Mouse (Mus musculus) neural tube, embryonic 15.5 days (tissue): ENCODE measurements around the gene Smug1. TPM values are rescaled to one million over a fixed set of nuclear protein-coding genes. Genes with fewer than 3 reads are reported as not detected.

Source experiments
- ATAC-seq: fragments of 200-750 bp; cut with Nextera tagmentation; 2 replicates; pipeline ENCODE4 v1.8.0; 2017; ENCODE audit warnings: mild to moderate bottlenecking, moderate TSS enrichment, moderate library complexity; ENCODE audit not compliant: low FRiP score
- H3K27ac ChIP-seq: fragments of 300-500 bp; sonication (generic); replicated peaks from 2 replicates; pipeline ENCODE4 v1.5.1; 2015; ENCODE audit warnings: mild to moderate bottlenecking, inconsistent platforms
- H3K27me3 ChIP-seq: fragments of 300-500 bp; sonication (generic); replicated peaks from 2 replicates; pipeline ENCODE4 v1.6.1; 2015; ENCODE audit warnings: inconsistent platforms
- H3K36me3 ChIP-seq: fragments of 300-500 bp; sonication (generic); 2 replicates; pipeline ENCODE4 v1.6.1; 2015; ENCODE audit warnings: inconsistent platforms
- H3K4me1 ChIP-seq: fragments of 300-500 bp; sonication (generic); 2 replicates; pipeline ENCODE4 v1.6.1; 2015; ENCODE audit warnings: inconsistent platforms
- H3K4me2 ChIP-seq: fragments of 300-500 bp; sonication (generic); 2 replicates; pipeline ENCODE4 v1.6.1; 2015; ENCODE audit warnings: inconsistent platforms, mild to moderate bottlenecking, moderate library complexity
- H3K4me3 ChIP-seq: fragments of 300-500 bp; sonication (generic); replicated peaks from 2 replicates; pipeline ENCODE4 v1.5.1; 2015; ENCODE audit warnings: mild to moderate bottlenecking, inconsistent platforms
- H3K9ac ChIP-seq: fragments of 300-500 bp; sonication (generic); replicated peaks from 2 replicates; pipeline ENCODE4 v1.6.1; 2015; ENCODE audit warnings: mild to moderate bottlenecking, inconsistent platforms
- H3K9me3 ChIP-seq: fragments of 300-500 bp; sonication (generic); replicated peaks from 2 replicates; pipeline ENCODE4 v1.6.1; 2016; ENCODE audit warnings: inconsistent platforms
- WGBS: fragments of 180-500 bp; shearing (Covaris S2); methylation state at CpG from one replicate; pipeline ENCODE4 v1.1.7; 2015; ENCODE audit warnings: mixed read lengths; 5-methylcytosine and 5-hydroxymethylcytosine counted together
- polyA plus RNA-seq: library from polyadenylated mRNA; unstranded; fragments of >200 nt; fragmentation: Nextera tagmentation; extraction: Ambion mirVana; gene quantifications from 2 replicates; pipeline ENCODE4 v1.2.1, GENCODE M21; 2015

Gene Smug1
- polyA plus RNA-seq, 1 experiment from 2014 or later = 30.9 TPM

DNA sequence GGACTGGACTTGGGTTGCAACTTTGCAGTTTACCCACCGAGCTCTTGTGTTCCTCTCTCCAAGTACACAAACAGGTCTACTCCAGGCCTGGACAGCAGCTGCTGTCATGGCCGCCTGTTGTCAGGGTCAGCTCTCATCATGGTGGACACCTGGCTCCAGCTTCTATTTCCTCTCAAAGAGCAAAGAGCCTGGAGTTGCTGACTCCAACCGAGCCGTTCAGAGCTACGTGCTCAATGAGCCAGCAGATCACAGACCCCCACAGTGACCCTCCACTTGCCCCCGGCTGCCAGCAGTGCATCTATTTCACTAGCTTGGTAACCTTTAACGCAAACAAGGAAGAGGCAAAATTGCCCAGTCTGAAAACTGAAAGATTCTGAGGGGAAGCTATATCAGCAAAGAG is 23.2 kb upstream of the Smug1 start:
- WGBS = 71% methylated on average over 7 of the region's 7 CpGs
- Histone ChIP-seq H3K9me3 (no peaks in the 10 kb centered on the region), H3K4me3 (no peak overlapping the region), H3K4me2 (no peak overlapping the region), H3K27ac (no peak overlapping the region), H3K36me3 (peaks cover 15% of the 10 kb centered on the region), H3K4me1 (peaks cover 10% of the 10 kb centered on the region), H3K27me3 (no peaks in the 10 kb centered on the region), H3K9ac (no peak overlapping the region)
- no peak for ATAC-seq

DNA sequence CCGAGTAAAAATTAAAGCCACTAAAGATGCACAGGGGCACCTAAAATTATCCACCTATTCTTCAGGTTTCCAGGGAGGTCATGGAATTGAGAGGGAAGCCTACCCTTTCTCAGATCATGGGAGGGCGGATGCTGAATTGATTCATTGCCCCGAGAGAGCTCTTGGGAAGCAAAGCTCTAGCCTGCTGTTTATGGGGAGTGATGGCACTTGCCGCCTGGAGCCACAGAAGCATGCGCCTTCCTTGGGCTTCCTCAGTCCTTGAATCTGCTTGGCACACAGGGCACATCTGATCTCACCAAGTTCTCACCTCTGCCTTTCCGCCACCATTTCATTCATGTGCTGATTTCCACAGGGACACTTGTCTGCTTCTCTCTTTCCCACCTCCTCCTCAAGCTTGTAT is 20.9 kb upstream of the Smug1 start:
- H3K4me3 ChIP-seq = no peak overlapping the region
- H3K27me3 ChIP-seq = no peaks in the 10 kb centered on the region
- H3K4me1 ChIP-seq = peaks cover 23% of the 10 kb centered on the region
- ATAC-seq = no peak
- 50% methylated on average over 6 of the region's 6 CpGs for WGBS
- H3K9ac ChIP-seq = no peak overlapping the region
- no peak overlapping the region for H3K4me2 ChIP-seq
- H3K9me3 ChIP-seq = no peaks in the 10 kb centered on the region
- H3K36me3 ChIP-seq = peaks cover 6% of the 10 kb centered on the region
- no peak overlapping the region for H3K27ac ChIP-seq

DNA sequence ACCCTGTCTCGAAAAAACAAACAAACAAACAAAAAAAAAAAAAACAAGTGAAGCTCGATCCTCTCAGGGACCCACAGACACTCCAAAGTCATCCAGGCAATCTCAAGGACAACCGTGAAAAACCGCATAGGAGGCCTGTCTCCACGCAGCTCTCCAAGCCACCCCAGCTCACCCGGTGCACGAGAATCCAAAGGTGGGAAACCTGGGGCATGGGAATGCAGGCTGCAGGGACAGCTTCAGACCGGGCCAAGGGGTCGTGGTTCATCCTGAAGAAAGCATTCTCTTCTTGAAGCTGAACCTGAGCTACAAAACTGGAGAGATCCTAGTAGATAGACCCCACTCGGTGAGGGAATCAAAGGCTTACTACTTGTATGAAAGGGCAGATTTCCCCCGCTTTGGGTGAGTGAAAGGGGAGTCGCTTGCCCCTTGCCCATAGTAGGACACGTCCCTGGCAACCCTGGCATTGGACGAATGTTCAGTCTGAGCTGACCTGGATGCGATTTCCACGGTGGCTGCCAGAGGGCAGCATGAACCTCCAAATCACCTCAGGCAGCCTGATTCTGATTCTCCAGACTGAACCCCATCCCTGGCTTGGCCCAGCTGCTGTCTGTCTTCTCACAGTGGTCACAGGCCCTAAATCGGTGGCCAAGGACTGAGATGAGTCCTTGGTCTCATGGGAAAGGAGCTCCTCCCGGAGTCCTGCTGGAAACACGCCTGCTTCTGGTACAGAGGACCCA is 18.7 kb upstream of the Smug1 start:
- Histone ChIP-seq H3K27ac (no peak overlapping the region), H3K4me1 (peaks cover 21% of the 10 kb centered on the region), H3K4me2 (no peak overlapping the region), H3K27me3 (no peaks in the 10 kb centered on the region), H3K36me3 (no peaks in the 10 kb centered on the region), H3K9me3 (no peaks in the 10 kb centered on the region), H3K9ac (no peak overlapping the region), H3K4me3 (no peak overlapping the region)
- 47% methylated on average over 19 of the region's 19 CpGs for WGBS
- ATAC-seq = no peak

DNA sequence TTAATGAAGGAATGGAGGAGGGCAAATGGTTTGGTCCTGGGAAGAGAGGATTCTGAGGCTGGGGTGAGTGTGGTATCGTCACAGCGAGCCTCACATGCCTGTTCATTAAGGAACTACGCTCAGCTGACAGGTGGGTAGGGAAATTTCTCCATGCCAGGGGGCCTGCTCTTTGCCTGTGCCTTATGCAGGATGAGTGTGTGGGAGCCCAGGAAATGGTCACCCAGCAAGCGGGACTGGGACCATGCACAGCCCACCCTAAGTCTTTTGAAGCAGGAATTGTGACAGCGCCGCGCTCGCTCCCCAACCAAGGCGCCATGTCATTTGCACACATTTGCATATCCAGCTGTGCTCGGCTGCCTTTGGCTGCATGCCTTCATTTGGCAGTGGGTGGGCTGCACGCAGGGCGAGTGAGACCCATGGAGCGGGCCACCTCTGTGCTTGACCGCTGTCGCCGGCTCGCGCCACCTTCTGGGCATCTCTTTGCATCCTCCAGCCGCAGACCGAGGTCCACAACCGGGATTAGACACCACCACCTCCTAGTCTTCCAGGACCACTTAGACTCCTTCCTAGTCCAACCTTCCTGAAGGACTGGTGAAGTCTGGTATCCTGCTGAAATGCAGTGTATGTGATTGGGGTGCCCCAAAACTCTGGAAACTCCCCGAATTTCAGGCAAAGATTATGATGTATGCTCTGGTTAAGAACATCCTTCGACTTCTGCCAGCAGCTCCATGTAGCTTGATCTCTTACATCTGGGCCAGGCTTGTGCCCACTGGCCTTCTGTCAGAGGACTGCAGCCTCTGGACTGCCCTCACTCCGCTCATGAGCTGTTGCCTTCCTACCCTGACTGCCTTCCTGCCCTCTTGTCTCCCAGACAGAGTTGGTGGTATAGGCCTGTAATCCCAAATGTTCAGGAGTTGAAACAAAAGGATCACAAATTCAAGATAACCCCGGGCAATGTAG is 17.0 kb upstream of the Smug1 start:
- no peaks in the 10 kb centered on the region for H3K27me3 ChIP-seq
- peak overlapping the region; percentile 59 for H3K4me2 ChIP-seq
- H3K9ac ChIP-seq = peak overlapping the region; percentile 47; the same call in 1 of the 2 replicates
- 0 out of 2 replicates have a peak overlapping the region, but pooled peaks have one; percentile 23 for H3K27ac ChIP-seq
- peaks cover 18% of the 10 kb centered on the region for H3K4me1 ChIP-seq
- peak overlapping the region; percentile 29 for H3K4me3 ChIP-seq
- H3K9me3 ChIP-seq = no peaks in the 10 kb centered on the region
- no peaks in the 10 kb centered on the region for H3K36me3 ChIP-seq
- ATAC-seq = peak; percentile 34; the same call in 1 of the 2 replicates
- 10% methylated on average over 25 of the region's 25 CpGs for WGBS

DNA sequence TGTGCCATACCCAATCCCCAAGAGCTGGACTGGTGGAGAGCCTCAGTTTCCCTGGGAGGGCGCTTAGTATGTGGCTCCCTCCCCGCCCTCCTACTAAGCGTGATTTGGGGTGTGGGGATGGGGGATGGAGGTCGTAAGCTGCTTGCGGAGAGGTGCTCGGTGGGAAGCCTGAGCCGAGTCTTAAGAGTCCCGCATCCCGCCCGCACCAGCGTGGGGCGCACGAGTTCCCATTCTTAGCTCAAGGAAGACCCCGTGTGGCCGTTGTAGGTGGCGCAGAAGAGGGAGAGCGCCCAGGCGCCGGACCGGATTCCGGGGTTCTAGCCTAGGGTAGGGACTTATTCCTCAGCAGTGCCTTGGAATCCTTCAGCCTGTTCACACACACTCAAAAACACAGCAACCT is 16.2 kb upstream of the Smug1 start:
- WGBS = under 1% methylated on average over 21 of the region's 21 CpGs
- H3K4me3 ChIP-seq = peak overlapping the region; percentile 29
- 0 out of 2 replicates have a peak overlapping the region, but pooled peaks have one; percentile 23 for H3K27ac ChIP-seq
- no peaks in the 10 kb centered on the region for H3K36me3 ChIP-seq
- ATAC-seq = peak; percentile 55
- H3K9ac ChIP-seq = peak overlapping the region; percentile 47
- H3K4me2 ChIP-seq = peak overlapping the region; percentile 59
- H3K9me3 ChIP-seq = no peaks in the 10 kb centered on the region
- H3K4me1 ChIP-seq = peaks cover 18% of the 10 kb centered on the region
- no peaks in the 10 kb centered on the region for H3K27me3 ChIP-seq

DNA sequence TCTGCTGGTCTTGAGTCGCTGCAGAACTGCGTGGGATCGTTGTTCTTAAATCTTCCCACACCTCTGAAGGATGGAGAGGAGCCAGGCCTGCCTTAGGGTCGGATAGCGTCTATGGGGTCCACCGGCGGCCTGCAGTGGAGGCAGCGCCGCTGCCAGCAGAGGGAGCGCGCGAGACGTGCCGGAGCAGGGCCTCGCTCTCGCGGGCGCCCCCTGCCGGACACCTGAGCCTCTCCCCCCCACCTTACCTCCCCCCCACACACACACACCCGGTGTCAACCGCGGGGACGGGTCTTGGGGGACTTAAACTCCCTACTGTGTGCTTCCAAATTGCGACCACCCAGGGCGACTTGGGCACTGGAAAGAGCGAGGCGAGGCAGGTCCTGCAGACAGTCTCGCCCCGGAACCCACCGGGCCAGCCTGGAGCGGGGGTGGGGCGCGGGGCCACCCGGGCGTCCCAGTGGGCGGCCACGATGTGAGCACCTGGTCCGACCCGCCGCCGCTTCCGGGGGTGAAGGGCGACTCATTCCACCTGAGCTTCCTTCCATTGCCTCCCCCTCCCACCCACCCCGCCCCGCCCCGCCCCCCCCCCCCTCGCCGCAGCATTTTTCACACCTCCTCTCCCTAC is 15.4 kb upstream of the Smug1 start:
- WGBS = 2% methylated on average over 31 of the region's 48 CpGs
- H3K4me3 ChIP-seq = peak overlapping the region; percentile 26
- peak; percentile 22; the same call in 1 of the 2 replicates for ATAC-seq
- no peaks in the 10 kb centered on the region for H3K36me3 ChIP-seq
- no peak overlapping the region for H3K9ac ChIP-seq
- peaks cover 25% of the 10 kb centered on the region for H3K4me1 ChIP-seq
- H3K27ac ChIP-seq = 0 out of 2 replicates have a peak overlapping the region, but pooled peaks have one; percentile 5
- H3K4me2 ChIP-seq = peak overlapping the region; percentile 59
- H3K9me3 ChIP-seq = no peaks in the 10 kb centered on the region
- no peaks in the 10 kb centered on the region for H3K27me3 ChIP-seq

DNA sequence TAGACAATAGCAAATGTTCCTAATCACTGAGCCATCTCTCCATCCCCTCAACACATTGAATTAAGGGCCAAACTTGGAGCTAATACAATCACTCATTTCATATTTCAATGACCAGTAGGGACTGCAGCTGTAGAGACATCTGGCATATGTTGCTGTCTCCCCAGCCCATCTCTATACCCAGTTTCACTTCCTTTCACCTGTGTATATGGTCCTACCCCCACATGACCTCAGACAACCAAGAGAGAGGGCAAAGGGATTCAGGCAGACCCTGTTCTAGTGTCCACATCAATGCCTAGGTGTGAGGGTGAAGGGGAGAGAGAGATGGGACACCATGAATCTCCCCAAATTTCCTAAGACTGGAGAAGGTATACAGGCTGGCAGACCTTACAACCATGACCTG is 13.5 kb upstream of the Smug1 start:
- Histone ChIP-seq H3K9me3 (no peaks in the 10 kb centered on the region), H3K4me1 (peaks cover 33% of the 10 kb centered on the region), H3K9ac (no peak overlapping the region), H3K27ac (no peak overlapping the region), H3K27me3 (peaks cover 6% of the 10 kb centered on the region; the same call in 1 of the 2 replicates), H3K4me2 (no peak overlapping the region), H3K4me3 (no peak overlapping the region), H3K36me3 (no peaks in the 10 kb centered on the region)
- no peak for ATAC-seq

DNA sequence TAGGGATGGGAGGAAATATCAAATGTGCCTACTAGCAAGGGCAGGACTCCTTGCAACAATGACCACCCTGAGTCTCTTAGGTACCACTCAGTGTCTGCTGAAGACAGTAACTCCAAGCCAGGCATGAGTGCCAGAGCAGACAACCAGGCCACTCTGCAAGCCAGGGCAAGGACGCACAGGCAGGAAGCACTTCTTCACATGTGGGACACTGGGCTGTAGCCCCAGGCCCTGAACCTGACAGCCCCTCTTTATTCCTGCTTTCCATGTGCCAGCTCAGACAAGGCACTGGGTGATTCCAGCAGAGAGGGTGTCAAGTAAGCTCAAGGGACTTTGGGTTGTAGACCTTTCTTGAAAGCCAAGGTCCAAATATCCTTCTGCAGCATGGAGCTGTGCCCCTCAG is 11.9 kb upstream of the Smug1 start:
- no peak for ATAC-seq
- H3K27me3 ChIP-seq = peaks cover 6% of the 10 kb centered on the region; the same call in 1 of the 2 replicates

DNA sequence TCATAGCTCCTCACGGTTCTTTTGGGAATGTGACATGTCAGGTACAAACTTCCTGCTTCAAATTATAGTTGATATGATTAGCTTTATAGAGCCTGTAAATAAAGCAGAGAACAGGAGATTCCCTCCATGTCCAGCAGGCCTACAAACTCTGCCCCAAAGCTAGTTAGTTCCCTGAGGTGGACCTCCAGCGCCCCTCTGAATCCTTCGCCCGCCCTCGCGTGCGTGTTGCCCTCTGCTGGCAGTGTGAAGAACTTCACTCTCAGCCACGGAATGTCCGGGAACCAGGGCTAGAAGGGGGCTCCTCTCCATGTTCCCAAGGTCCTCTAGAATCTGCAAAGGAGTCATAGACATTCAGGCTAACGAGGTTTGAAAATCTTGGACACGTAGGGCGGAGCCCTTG is 11.2 kb upstream of the Smug1 start:
- H3K4me1 ChIP-seq = peaks cover 24% of the 10 kb centered on the region
- ATAC-seq = no peak
- peaks cover 7% of the 10 kb centered on the region; the same call in 1 of the 2 replicates for H3K27me3 ChIP-seq
- no peak overlapping the region for H3K9ac ChIP-seq
- no peak overlapping the region for H3K4me3 ChIP-seq
- H3K9me3 ChIP-seq = no peaks in the 10 kb centered on the region
- H3K4me2 ChIP-seq = no peak overlapping the region
- H3K27ac ChIP-seq = no peak overlapping the region
- WGBS = 12% methylated on average over 12 of the region's 12 CpGs
- no peaks in the 10 kb centered on the region for H3K36me3 ChIP-seq

More for the DNA sequence above, 11.9 kb upstream of the Smug1 start:
- WGBS = 79% methylated on average over 1 of the region's 1 CpGs
- Histone ChIP-seq H3K9me3 (no peaks in the 10 kb centered on the region), H3K27ac (no peak overlapping the region), H3K4me2 (no peak overlapping the region), H3K9ac (no peak overlapping the region), H3K4me1 (peaks cover 30% of the 10 kb centered on the region), H3K36me3 (no peaks in the 10 kb centered on the region), H3K4me3 (no peak overlapping the region)

DNA sequence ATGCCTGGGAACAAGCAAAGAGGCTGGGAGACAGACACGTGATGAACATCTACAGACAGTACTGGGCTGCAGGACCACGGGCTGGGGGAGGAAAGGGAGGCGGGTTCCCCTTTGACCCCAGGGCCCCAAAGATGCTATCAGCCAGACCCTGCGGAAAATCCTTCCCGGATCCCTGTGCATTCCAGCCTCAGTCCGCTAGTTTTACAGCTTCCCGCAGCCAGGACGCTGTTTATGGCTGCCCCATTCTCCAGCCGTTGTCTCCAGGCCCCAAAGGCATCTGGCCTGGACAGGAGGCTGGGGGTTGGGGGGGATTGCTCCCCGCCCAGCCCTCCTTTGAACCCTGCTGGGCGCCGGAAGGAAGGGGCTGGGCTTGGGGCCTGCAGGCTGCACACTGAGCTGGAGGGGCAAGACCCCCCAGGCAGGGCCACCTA is 10.7 kb upstream of the Smug1 start:
- Histone ChIP-seq H3K9me3 (no peaks in the 10 kb centered on the region), H3K4me3 (no peak overlapping the region), H3K4me1 (peaks cover 23% of the 10 kb centered on the region), H3K9ac (0 out of 2 replicates have a peak overlapping the region, but pooled peaks have one; percentile 17), H3K4me2 (peak overlapping the region; percentile 32), H3K27me3 (peaks cover 10% of the 10 kb centered on the region; the same call in 1 of the 2 replicates), H3K36me3 (no peaks in the 10 kb centered on the region), H3K27ac (no peak overlapping the region)
- ATAC-seq = peak; percentile 18; the same call in 1 of the 2 replicates
- WGBS = 10% methylated on average over 11 of the region's 12 CpGs

DNA sequence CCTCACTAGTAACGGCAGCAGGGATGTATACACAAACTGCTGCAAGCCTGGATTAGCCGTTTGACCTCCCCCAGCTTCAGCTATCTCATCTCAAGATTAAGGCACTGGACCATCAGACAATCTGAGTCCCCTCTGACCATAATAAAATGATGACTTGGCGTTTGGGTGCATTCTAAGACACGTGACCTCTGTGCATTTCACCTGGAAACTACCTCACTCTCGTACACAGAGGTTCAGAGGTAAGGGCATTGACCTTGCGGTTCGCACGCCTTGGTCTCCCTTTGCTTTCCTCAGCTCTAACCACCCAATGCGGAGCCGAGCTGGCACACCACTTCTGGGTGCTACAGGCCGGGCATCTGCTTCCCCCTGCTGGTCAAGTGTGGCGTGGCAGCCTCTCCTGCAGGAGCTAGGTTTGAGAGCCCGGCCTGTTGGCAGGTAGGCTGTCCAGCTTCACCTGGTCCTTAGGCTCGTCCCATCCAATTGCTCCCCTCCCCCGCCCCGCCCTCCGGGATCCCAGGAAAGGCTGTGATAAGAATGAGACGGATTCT is 10.1 kb upstream of the Smug1 start:
- no peaks in the 10 kb centered on the region for H3K9me3 ChIP-seq
- H3K36me3 ChIP-seq = no peaks in the 10 kb centered on the region
- no peak overlapping the region for H3K9ac ChIP-seq
- H3K4me1 ChIP-seq = peaks cover 25% of the 10 kb centered on the region
- H3K27ac ChIP-seq = no peak overlapping the region; the same call in 1 of the 2 replicates
- H3K4me2 ChIP-seq = peak overlapping the region; percentile 32
- WGBS = under 1% methylated on average over 18 of the region's 18 CpGs
- no peak overlapping the region for H3K4me3 ChIP-seq
- peak; percentile 83 for ATAC-seq
- peaks cover 11% of the 10 kb centered on the region; the same call in 1 of the 2 replicates for H3K27me3 ChIP-seq
